Mouse (Mus musculus): ENCODE results near the gene Smbd1. TPM values are rescaled to one million over a fixed set of nuclear protein-coding genes. Genes with fewer than 3 reads are reported as not detected.

Gene Smbd1
- total and polyA plus RNA-seq, 3 experiments: not detected

GRCm38 (mm10) chr16:32831501-32831900 is 21.2 kb upstream of the Smbd1 start:
- Histone ChIP-seq H3K79me2 (replicated peaks; ENCODE audit: control insufficient read depth, extremely low read depth, insufficient read depth, poor library complexity, severe bottlenecking) (no peaks in the 10 kb centered on the region), H3K9me3 (replicated peaks; ENCODE audit: low read length) (no peaks in the 10 kb centered on the region), H3K27ac (ENCODE audit: insufficient read depth, low read depth) (no peak overlapping the region), H3K9ac (ENCODE audit: insufficient read depth, low read depth) (no peak overlapping the region), H3K4me2 (ENCODE audit: insufficient read depth, low read depth, poor library complexity, severe bottlenecking) (no peak overlapping the region), H3K36me3 (replicated peaks in 1 of 2; ENCODE audit: control insufficient read depth in 1 of 2, insufficient read depth in 1 of 2, low read length in 1 of 2) (peaks cover 32 to 81% of the 10 kb centered on the region in 2 experiments), H3K4me1 (ENCODE audit: control insufficient read depth in 1 of 2, insufficient read depth in 2 of 2) (no peaks in the 10 kb centered on the region), H3K4me3 (replicated peaks in 1 of 3; ENCODE audit: low read depth in 2 of 3, low read length in 2 of 3, poor library complexity in 1 of 3) (no peak overlapping the region), H3K27me3 (replicated peaks) (no peaks in the 10 kb centered on the region)
- dilution Hi-C loops (cut with MboI; ENCODE audit: extremely low pct_ligation_motif_present, extremely low pct_unique_long_range_greater_than_20kb, low sequenced_read_pairs): no loop called here
- in situ Hi-C loops (cut with MboI; ENCODE audit: low pct_ligation_motif_present, low pct_unique_long_range_greater_than_20kb, low sequenced_read_pairs): no loop called here
- no peak for DNase-seq (ENCODE audit: extremely low read depth)
- TF ChIP-seq USF2 (conservative IDR thresholded peaks at IDR 0.05; ENCODE audit: low read depth, low read length) (no peak), CHD1 (IDR thresholded peaks at IDR 0.05; ENCODE audit: low read depth, low read length) (no peak), ELF1 (IDR thresholded peaks at IDR 0.05; ENCODE audit: low read depth, low read length) (no peak), ZNF384 (IDR thresholded peaks at IDR 0.05; ENCODE audit: low read depth, low read length) (no peak), SMC3 (IDR thresholded peaks at IDR 0.05; ENCODE audit: low read depth, low read length) (no peak), SIN3A (IDR thresholded peaks at IDR 0.05; ENCODE audit: low read length) (no peak), NELFE (IDR thresholded peaks at IDR 0.05; ENCODE audit: low read depth, low read length) (no peak), UBTF (IDR thresholded peaks at IDR 0.05; ENCODE audit: low read depth, low read length) (no peak)

- Histone ChIP-seq H3K4me2 (ENCODE audit: insufficient read depth, low read depth, poor library complexity, severe bottlenecking) (no peak overlapping the region), H3K27ac (ENCODE audit: insufficient read depth, low read depth) (no peak overlapping the region), H3K27me3 (replicated peaks) (no peaks in the 10 kb centered on the region), H3K9ac (ENCODE audit: insufficient read depth, low read depth) (no peak overlapping the region), H3K4me1 (ENCODE audit: control insufficient read depth in 1 of 2, insufficient read depth in 2 of 2) (no peaks in the 10 kb centered on the region), H3K9me3 (replicated peaks; ENCODE audit: low read length) (no peaks in the 10 kb centered on the region), H3K79me2 (replicated peaks; ENCODE audit: control insufficient read depth, extremely low read depth, insufficient read depth, poor library complexity, severe bottlenecking) (no peaks in the 10 kb centered on the region), H3K4me3 (replicated peaks in 1 of 3; ENCODE audit: low read depth in 2 of 3, low read length in 2 of 3, poor library complexity in 1 of 3) (no peak overlapping the region), H3K36me3 (replicated peaks in 1 of 2; ENCODE audit: control insufficient read depth in 1 of 2, insufficient read depth in 1 of 2, low read length in 1 of 2) (peaks cover 42 to 84% of the 10 kb centered on the region in 2 experiments)
- in situ Hi-C loops (cut with MboI; ENCODE audit: low pct_ligation_motif_present, low pct_unique_long_range_greater_than_20kb, low sequenced_read_pairs): no loop called here
- no peak for DNase-seq (ENCODE audit: extremely low read depth)
- TF ChIP-seq CTCF (conservative IDR thresholded peaks at IDR 0.05 in 1 of 2, IDR thresholded peaks at IDR 0.05 in 1 of 2; ENCODE audit: low read depth in 2 of 2, low read length in 2 of 2): no peak
- TF ChIP-seq KAT2A (IDR thresholded peaks at IDR 0.05; ENCODE audit: insufficient replicate concordance, low read length): no peak
- TF ChIP-seq E2F4 (IDR thresholded peaks at IDR 0.05; ENCODE audit: insufficient replicate concordance, low read depth, low read length): no peak
- no peak for TF ChIP-seq ZNF384 (IDR thresholded peaks at IDR 0.05; ENCODE audit: low read depth, low read length)
- TF ChIP-seq IRF4 (IDR thresholded peaks at IDR 0.05; ENCODE audit: low read depth, low read length): no peak
- TF ChIP-seq CHD1 (IDR thresholded peaks at IDR 0.05; ENCODE audit: low read depth, low read length): no peak
- no peak for TF ChIP-seq POLR2AphosphoS2 (IDR thresholded peaks at IDR 0.05; ENCODE audit: low read depth, low read length)
- no peak for TF ChIP-seq TBP (conservative IDR thresholded peaks at IDR 0.05; ENCODE audit: low read depth, low read length)
- no peak for TF ChIP-seq RAD21 (IDR thresholded peaks at IDR 0.05; ENCODE audit: low read depth, low read length)
- TF ChIP-seq BHLHE40 (IDR thresholded peaks at IDR 0.05; ENCODE audit: low read depth, low read length): no peak
- no peak for TF ChIP-seq MXI1 (IDR thresholded peaks at IDR 0.05; ENCODE audit: low read depth, low read length)
- TF ChIP-seq MAZ (IDR thresholded peaks at IDR 0.05; ENCODE audit: low read depth, low read length): no peak
- no peak for TF ChIP-seq CHD2 (IDR thresholded peaks at IDR 0.05; ENCODE audit: low read length)
- no peak for TF ChIP-seq ZKSCAN1 (IDR thresholded peaks at IDR 0.05; ENCODE audit: borderline replicate concordance, low read depth, low read length)
- TF ChIP-seq MYC (IDR thresholded peaks at IDR 0.05; ENCODE audit: low read depth, low read length): no peak
- no peak for TF ChIP-seq SIN3A (IDR thresholded peaks at IDR 0.05; ENCODE audit: low read length)
- no peak for TF ChIP-seq SMC3 (IDR thresholded peaks at IDR 0.05; ENCODE audit: low read depth, low read length)
- no peak for TF ChIP-seq NRF1 (IDR thresholded peaks at IDR 0.05; ENCODE audit: low read depth, low read length)
- dilution Hi-C loops (cut with MboI; ENCODE audit: extremely low pct_ligation_motif_present, extremely low pct_unique_long_range_greater_than_20kb, low sequenced_read_pairs): no loop called here
Observed at GRCm38 (mm10) chr16:32829104-32829503, 18.8 kb upstream of the Smbd1 start.
